Mouse (Mus musculus): ENCODE data around the gene Nudcd3.

DNA sequence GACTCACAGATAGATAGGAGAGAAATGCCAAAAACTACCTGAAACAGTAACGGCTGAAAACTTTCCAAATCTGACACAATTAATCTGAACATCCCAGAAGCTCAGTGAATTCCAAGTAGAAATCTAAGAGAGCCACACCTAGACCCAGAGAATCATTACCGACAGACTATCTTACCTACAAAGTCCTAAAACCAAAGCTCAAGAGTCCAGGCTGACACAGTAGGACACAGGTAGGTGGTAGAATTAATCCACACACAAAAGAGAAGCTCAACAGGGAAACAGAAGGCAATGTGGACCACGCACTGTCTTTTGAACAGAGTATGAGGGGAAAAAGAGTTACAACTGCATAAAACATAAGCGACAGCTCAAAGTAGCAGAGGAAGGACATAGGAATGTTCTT lies 67.3 kb downstream of the Nudcd3 start:
- TF ChIP-seq CTCF (IDR thresholded peaks at IDR 0.05; ENCODE audit: low read depth): no peak
- TF ChIP-seq EP300 (IDR thresholded peaks at IDR 0.05; ENCODE audit: low read depth): no peak

Measured in heart, postnatal 0 days (tissue).